Mouse (Mus musculus) forebrain, embryonic 14.5 days (tissue): Measurements from ENCODE around the gene Olfr266. TPM values are rescaled to one million over a fixed set of nuclear protein-coding genes. Genes with fewer than 3 reads are reported as not detected.

Experiments
- ATAC-seq: fragments of 200-750 bp; cut with Nextera tagmentation; 2 replicates; pipeline ENCODE4 v1.8.0; 2017; ENCODE audit warnings: mild to moderate bottlenecking, moderate library complexity
- DNase-seq: peaks from one replicate; pipeline ENCODE4 v3.0.0-alpha.2; 2015; ENCODE audit warnings: low spot score
- H3K27ac ChIP-seq: fragments of 300-500 bp; sonication (generic); 2 replicates; pipeline ENCODE4 v1.5.1; 2014; ENCODE audit warnings: low read depth, mild to moderate bottlenecking, control low read depth, low read length, moderate library complexity
- H3K27me3 ChIP-seq: fragments of 300-500 bp; sonication (generic); replicated peaks from 2 replicates; pipeline ENCODE4 v1.6.1; 2014; ENCODE audit warnings: low read length, control low read depth, mixed read lengths; ENCODE audit not compliant: control insufficient read depth, insufficient read depth
- H3K36me3 ChIP-seq: fragments of 300-500 bp; sonication (generic); 2 replicates; pipeline ENCODE4 v1.6.1; 2014; ENCODE audit warnings: low read length, control low read depth; ENCODE audit not compliant: control insufficient read depth, insufficient read depth
- H3K4me1 ChIP-seq: fragments of 300-500 bp; sonication (generic); 2 replicates; pipeline ENCODE4 v1.6.1; 2014; ENCODE audit warnings: antibody characterized with exemption, low read length, control low read depth; ENCODE audit not compliant: control insufficient read depth, insufficient read depth
- H3K4me2 ChIP-seq: fragments of 300-500 bp; sonication (generic); 2 replicates; pipeline ENCODE4 v1.6.1; 2014; ENCODE audit warnings: mild to moderate bottlenecking, control low read depth, low read length
- H3K4me3 ChIP-seq: fragments of 300-500 bp; sonication (generic); 2 replicates; pipeline ENCODE4 v1.5.1; 2014; ENCODE audit warnings: low read depth, low read length, control low read depth
- H3K9ac ChIP-seq: fragments of 300-500 bp; sonication (generic); 2 replicates; pipeline ENCODE4 v1.6.1; 2014; ENCODE audit warnings: mild to moderate bottlenecking, low read length, control low read depth, moderate library complexity
- H3K9me3 ChIP-seq: fragments of 300-500 bp; sonication (generic); replicated peaks from 2 replicates; pipeline ENCODE4 v1.6.1; 2016; ENCODE audit warnings: low read length, control low read depth, mixed read lengths; ENCODE audit not compliant: control insufficient read depth
- WGBS: fragments of 180-500 bp; shearing (Covaris S2); extraction: QIAGEN DNeasy Blood & Tissue Kit; methylation state at CpG from one replicate; pipeline ENCODE4 v1.1.7; 2014; 5-methylcytosine and 5-hydroxymethylcytosine counted together
- polyA plus RNA-seq: library from polyadenylated mRNA; unstranded; fragments of >200 nt; fragmentation: Nextera tagmentation; extraction: Ambion mirVana; gene quantifications from 2 replicates; pipeline ENCODE4 v1.2.1, GENCODE M21; 2014

Olfr266 gene
- polyA plus RNA-seq, 1 experiment from 2014 or later = not detected

DNA sequence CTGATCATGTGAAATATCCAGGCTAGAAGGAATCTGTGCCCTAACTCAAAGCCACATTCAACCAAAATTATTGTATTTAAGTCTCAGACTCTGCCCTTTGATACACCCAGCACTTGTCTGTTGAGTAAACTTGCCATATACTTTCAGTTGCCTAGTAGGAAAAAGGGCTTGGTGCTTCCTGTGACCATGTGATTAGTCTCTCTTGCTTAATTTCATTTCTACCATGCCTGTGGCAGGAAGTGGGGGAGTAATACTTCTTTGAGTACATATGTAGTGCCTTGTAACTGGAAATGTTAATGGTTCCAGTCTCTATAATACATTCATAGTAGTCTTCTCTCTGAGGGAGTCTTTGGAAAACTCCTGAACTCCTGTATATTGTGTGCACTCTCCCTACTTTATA lies 38.1 kb downstream of the Olfr266 start:
- ATAC-seq = no peak
- no peak overlapping the region for H3K9ac ChIP-seq
- H3K4me3 ChIP-seq = no peak overlapping the region
- H3K9me3 ChIP-seq = no peaks in the 10 kb centered on the region
- no peak overlapping the region for H3K4me2 ChIP-seq
- no peaks in the 10 kb centered on the region for H3K27me3 ChIP-seq
- no peak overlapping the region for H3K27ac ChIP-seq
- no peaks in the 10 kb centered on the region for H3K36me3 ChIP-seq
- DNase-seq = no peak
- H3K4me1 ChIP-seq = no peaks in the 10 kb centered on the region

DNA sequence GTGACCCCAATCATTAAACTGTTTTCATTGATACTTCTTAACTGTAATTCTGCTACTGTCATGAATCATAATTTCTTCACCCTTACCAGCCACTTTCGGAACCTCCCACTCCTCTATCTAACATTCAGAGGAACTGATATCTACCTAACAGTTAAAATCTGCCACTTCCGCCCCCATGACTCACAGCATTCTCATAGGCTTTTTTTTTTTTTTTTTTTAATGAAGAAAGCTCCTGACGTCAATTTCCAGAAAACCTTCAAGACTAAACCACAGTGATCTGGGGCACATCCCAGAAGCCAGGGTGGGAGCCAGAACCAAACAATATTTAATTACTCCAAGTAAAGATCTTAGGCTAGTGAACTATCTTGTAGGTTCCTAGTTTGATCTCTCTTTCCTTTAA lies 41.0 kb downstream of the Olfr266 start:
- DNase-seq (no peak), ATAC-seq (no peak)
- Histone ChIP-seq H3K4me1 (no peaks in the 10 kb centered on the region), H3K9me3 (no peaks in the 10 kb centered on the region), H3K4me2 (no peak overlapping the region), H3K27ac (no peak overlapping the region), H3K9ac (no peak overlapping the region), H3K27me3 (no peaks in the 10 kb centered on the region), H3K4me3 (no peak overlapping the region), H3K36me3 (no peaks in the 10 kb centered on the region)
- WGBS = 81% methylated on average over 3 of the region's 3 CpGs

DNA sequence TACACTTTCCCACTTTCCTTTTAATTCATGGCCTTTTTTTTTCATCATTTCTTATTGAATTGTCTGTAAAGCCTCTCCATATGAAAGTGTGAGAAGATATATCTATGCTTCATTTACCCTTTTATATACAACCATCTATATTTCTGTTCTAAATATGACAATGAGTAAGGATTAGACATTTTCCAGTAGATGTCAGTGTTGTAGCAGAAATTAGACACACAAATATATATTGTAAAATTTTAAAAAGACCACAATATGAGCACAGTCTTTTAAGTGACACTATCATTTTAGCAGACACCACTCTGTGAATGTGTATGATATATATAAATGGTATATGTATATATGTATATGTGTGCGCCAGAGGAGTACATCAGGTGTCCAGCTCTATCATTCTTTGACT lies 54.3 kb downstream of the Olfr266 start:
- WGBS = 90% methylated on average over 1 of the region's 1 CpGs
- no peaks in the 10 kb centered on the region for H3K4me1 ChIP-seq
- H3K9ac ChIP-seq = no peak overlapping the region
- H3K4me2 ChIP-seq = no peak overlapping the region
- no peaks in the 10 kb centered on the region for H3K9me3 ChIP-seq
- no peak for DNase-seq
- ATAC-seq = no peak
- no peak overlapping the region for H3K27ac ChIP-seq
- H3K27me3 ChIP-seq = no peaks in the 10 kb centered on the region
- H3K36me3 ChIP-seq = no peaks in the 10 kb centered on the region
- no peak overlapping the region for H3K4me3 ChIP-seq

Other genes starting within 250 kb of the Olfr266 start
- gene Lrif1, start 141.3 kb downstream of the Olfr266 start, polyA plus RNA-seq = 19.5 and 21.6 TPM in 2 replicates
- 4.4 TPM in 2 replicates for gene Cd53, start 36.1 kb downstream of the Olfr266 start, polyA plus RNA-seq
- 10.3 and 15.6 TPM in 2 replicates for gene Kcna3, start 209.9 kb upstream of the Olfr266 start, polyA plus RNA-seq